Mouse (Mus musculus) left cerebral cortex, adult 9 months (tissue): ENCODE measurements around the gene Olfr502.
"Not testable (repeated sequence)": the region's sequence is repeated elsewhere in the genome, so short reads cannot be mapped to it uniquely, and the experiment has no call there.

ENCODE experiments used
- DNase-seq, 2 experiments: peaks; one replicate each; pipeline ENCODE4 v3.0.0; 2022; ENCODE audit warnings: low spot score in 2 of 2

The Olfr502 gene

DNA sequence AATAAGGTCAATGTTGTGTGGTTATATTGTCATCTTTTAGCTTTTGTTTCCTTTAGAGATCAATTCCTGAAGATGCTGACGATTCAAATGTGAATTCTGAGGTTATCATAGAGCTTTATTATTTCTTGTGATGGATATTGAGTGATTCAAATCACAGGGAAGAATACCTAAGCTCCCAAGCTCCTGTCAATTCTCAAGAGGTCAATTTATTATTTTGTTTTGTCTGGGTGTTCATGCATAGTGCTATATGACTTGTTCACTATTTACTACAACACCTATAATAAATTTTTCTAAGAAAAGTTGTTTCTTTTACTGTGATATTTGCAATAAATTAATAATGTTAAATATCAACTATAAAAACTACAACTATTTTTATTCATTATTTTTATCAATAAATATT is at the start of gene Olfr502:
Gene Olfr502 (minus strand): TSS at position 101 of the 400 bp plus-strand sequence.
- DNase-seq: no peak

DNA sequence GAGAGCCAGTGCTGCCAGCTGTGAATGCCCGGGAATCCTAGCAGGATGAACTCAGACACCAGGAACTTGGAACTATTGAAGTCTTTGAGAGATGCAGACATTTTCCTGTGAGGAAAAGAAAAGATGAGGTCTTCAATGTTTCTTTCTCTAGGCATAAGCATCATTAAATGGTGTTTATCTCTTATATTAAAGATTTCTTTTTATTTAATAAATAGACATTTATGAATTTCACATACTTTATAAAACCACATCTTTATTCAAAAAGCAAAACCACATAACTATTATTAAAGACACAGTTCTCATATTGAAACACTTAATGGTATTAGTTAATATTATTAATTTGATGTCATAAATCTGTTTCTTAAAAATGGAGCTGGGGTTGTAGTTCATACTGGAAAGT is 40.8 kb upstream of the Olfr502 start, which contains the start of gene Olfr504:
Gene Olfr504 (minus strand): TSS at position 101 of the 400 bp plus-strand sequence.
- no peak for DNase-seq

DNA sequence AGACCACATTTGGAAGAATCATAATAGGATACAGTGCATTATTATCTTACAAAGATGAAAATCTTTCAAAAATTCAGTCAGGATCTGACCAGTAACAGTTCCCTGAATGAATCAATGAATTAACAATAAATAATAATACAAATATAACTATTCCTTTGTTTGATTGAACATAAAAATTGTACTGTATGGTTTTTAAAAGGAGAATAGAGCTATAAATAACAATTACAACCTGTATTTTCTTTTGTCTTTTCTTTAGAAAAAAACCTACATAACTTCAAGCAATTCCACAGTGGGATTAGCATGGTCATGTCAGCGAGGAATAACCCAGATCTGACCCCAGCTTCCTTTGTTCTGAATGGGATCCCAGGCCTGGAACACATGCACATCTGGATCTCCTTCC is 19.4 kb upstream of the Olfr502 start, which contains the start of gene Olfr503:
Gene Olfr503 (plus strand): TSS at position 301 of the 400 bp plus-strand sequence.
- not testable (repeated sequence) for DNase-seq

DNA sequence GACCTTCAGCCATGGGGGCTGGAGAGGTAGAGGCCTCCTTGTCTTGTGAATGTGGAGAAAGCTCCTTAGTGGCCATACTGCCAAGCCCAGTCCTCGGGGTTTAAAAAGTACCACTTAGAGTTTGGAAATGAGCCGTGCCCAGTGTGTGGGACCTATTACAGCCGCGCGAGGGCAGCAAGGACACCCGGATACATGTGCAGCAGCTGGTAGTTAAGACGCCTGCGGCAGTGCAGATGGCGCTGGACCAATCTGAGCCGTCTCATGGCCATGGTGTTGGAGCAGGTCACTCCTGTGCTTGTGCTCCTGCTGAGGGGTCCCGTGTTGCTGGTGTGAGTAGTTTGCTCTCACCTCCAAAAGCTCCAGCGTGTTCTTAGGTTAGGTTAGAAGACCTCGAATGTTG is 17.6 kb upstream of the Olfr502 start:
- DNase-seq: no peak
